Mouse (Mus musculus) macrophage (primary cell): ENCODE results near the gene Coro2b. TPM values are rescaled to one million over a fixed set of nuclear protein-coding genes. Genes with fewer than 3 reads are reported as not detected.

Experiments used
- H3K27ac ChIP-seq: fragments of 350-480 bp; formaldehyde crosslinking; 2 replicates; pipeline ENCODE4 v1.9.0; 2021
- H3K36me3 ChIP-seq: fragments of 350-480 bp; formaldehyde crosslinking; 2 replicates; pipeline ENCODE4 v1.9.0; 2021; ENCODE audit errors: inconsistent target
- H3K4me3 ChIP-seq: fragments of 350-480 bp; formaldehyde crosslinking; 2 replicates; pipeline ENCODE4 v1.9.0; 2021; ENCODE audit errors: inconsistent target
- H3K79me2 ChIP-seq: fragments of 350-480 bp; formaldehyde crosslinking; 2 replicates; pipeline ENCODE4 v1.9.0; 2021; ENCODE audit errors: inconsistent target
- WGBS: methylation state at CpG from one replicate; pipeline ENCODE4 v1.1.7; 2026; ENCODE audit warnings: inconsistent platforms; ENCODE audit not compliant: missing documents; 5-methylcytosine and 5-hydroxymethylcytosine counted together
- polyA plus RNA-seq: library from polyadenylated mRNA; stranded (reverse); fragments of 250-400 nt; gene quantifications from 3 replicates; pipeline ENCODE4 v1.2.4, GENCODE M21; 2018; ENCODE audit warnings: inconsistent platforms
- total RNA-seq, 78 experiments: library from RNA; depleted of rRNA; stranded (reverse); fragments of 250-400 nt; gene quantifications; 1 replicate in 9 of 78; 2 replicates in 24 of 78; 3 replicates in 43 of 78; 4 replicates in 2 of 78; pipeline ENCODE4 v1.2.4; 2018; ENCODE audit warnings: inconsistent platforms in 56 of 78

Coro2b gene
- total RNA-seq (2018; cell fraction: chromatin; rRNA removed): 10 to 100 TPM in 11 of 26 experiments, 1 to 10 TPM in 14, under 1 TPM in 1; 0.25 to 30.0 (median 9.2) TPM
- total RNA-seq (2018; cell fraction: cytosol; rRNA removed): 1 to 10 TPM; 1.0 to 7.6 (median 3.5) TPM
- 10 to 100 TPM in 5 of 26 experiments, 1 to 10 TPM in 18, under 1 TPM in 2, not detected in 1; 0.48 to 24.8 (median 4.3) TPM for total RNA-seq (2018; cell fraction: nucleus; rRNA removed)
- polyA plus RNA-seq: 2.4 to 5.9 TPM (median 3.3 TPM) in 3 replicates

- Histone ChIP-seq H3K79me2 (no peaks in the 10 kb centered on the region), H3K27ac (no peak within 1 kb of the TSS), H3K4me3 (no peak within 1 kb of the TSS), H3K36me3 (no peaks in the 10 kb centered on the region)
- 7% methylated on average over 45 of the region's 74 CpGs for WGBS
Measured at GRCm38 (mm10) chr9:62536655-62537631, at the start of gene Coro2b. Gene Coro2b (minus strand): TSS chr9:62537044.

DNA sequence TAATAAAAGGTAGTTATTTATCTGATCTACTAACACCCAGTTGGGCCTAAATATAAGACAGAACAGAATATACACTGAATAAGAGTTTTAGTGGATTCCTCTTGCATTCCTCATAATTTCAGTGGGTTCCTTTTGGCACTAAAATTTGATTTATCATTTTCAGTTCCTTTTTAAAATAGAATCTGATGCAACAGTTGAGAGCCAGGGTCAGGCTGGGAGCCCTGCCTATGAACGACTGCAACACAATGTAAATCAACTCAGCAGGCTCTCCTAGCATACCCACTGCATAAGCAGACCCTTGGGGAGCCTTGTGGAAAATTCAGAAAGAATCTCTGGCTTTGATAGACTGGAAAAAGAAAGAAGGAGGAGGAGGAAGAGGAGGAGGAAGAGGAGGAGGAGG, 40.7 kb upstream of the Coro2b start:
- no peaks in the 10 kb centered on the region for H3K36me3 ChIP-seq
- H3K4me3 ChIP-seq: no peak overlapping the region
- no peak overlapping the region for H3K27ac ChIP-seq
- WGBS: 0% methylated on average over 1 of the region's 1 CpGs
- no peaks in the 10 kb centered on the region for H3K79me2 ChIP-seq

- 95% methylated on average over 6 of the region's 6 CpGs for WGBS
- Histone ChIP-seq H3K4me3 (no peak overlapping the region), H3K27ac (no peak overlapping the region), H3K36me3 (no peaks in the 10 kb centered on the region), H3K79me2 (no peaks in the 10 kb centered on the region)
Measured at GRCm38 (mm10) chr9:62569121-62569520, 32.3 kb upstream of the Coro2b start.

DNA sequence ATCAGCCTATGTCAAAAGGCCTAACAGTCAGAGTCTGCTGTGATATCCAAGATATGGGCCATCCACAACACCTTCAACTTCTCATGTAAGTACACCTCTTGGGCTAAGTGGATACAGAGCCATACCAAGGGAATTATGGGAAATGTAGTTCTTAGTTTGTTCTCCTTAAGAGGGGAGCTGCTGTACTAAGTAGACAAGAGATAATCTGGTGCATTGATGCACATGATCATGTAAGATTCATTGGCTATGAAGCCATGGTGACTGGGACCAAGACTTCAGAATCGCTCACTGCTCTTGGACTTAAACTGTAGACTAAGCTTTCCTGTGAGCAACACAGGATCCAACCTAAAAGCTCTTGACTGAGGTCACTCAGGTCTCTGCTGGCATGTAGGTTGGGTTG, 31.0 kb upstream of the Coro2b start:
- Histone ChIP-seq H3K79me2 (no peaks in the 10 kb centered on the region), H3K27ac (no peak overlapping the region), H3K4me3 (no peak overlapping the region), H3K36me3 (no peaks in the 10 kb centered on the region)
- WGBS: 100% methylated on average over 1 of the region's 1 CpGs

GRCm38 (mm10) chr9:62562236-62562635, 25.4 kb upstream of the Coro2b start:
- Histone ChIP-seq H3K4me3 (no peak overlapping the region), H3K79me2 (no peaks in the 10 kb centered on the region), H3K36me3 (no peaks in the 10 kb centered on the region), H3K27ac (no peak overlapping the region)
- 94% methylated on average over 6 of the region's 6 CpGs for WGBS

GRCm38 (mm10) chr9:62560432-62560831, 23.6 kb upstream of the Coro2b start:
- Histone ChIP-seq H3K36me3 (no peaks in the 10 kb centered on the region), H3K79me2 (no peaks in the 10 kb centered on the region), H3K27ac (no peak overlapping the region), H3K4me3 (no peak overlapping the region)
- WGBS: 93% methylated on average over 4 of the region's 4 CpGs

GRCm38 (mm10) chr9:62560006-62560405, 23.2 kb upstream of the Coro2b start:
- H3K4me3 ChIP-seq: no peak overlapping the region
- no peaks in the 10 kb centered on the region for H3K79me2 ChIP-seq
- H3K27ac ChIP-seq: no peak overlapping the region
- H3K36me3 ChIP-seq: no peaks in the 10 kb centered on the region
- WGBS: 58% methylated on average over 5 of the region's 5 CpGs

DNA sequence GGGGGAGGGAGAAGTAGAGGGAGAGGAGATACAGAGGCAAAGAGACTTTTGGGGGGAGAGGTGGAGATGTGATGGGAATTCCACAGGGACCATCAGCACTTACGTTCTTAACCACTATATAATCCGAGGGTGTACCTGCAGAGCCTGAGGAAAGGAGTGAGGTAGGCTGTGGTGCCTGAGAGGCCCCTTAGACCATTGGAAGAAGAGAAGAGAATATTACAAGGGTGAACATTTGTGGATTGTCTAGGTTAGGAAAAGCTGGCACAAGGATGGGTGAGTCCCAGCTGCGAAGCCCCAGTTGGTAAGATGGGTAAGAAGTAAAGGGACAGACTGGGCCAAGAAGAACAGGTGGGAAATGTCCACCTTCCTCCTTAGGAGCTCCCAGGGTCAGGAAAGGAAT, 22.6 kb upstream of the Coro2b start:
- H3K36me3 ChIP-seq: no peaks in the 10 kb centered on the region
- H3K4me3 ChIP-seq: no peak overlapping the region
- no peak overlapping the region for H3K27ac ChIP-seq
- H3K79me2 ChIP-seq: no peaks in the 10 kb centered on the region
- 88% methylated on average over 3 of the region's 3 CpGs for whole genome bisulfite sequencing

- H3K79me2 ChIP-seq: no peaks in the 10 kb centered on the region
- H3K4me3 ChIP-seq: no peak overlapping the region
- 87% methylated on average over 8 of the region's 8 CpGs for WGBS
- H3K36me3 ChIP-seq: no peaks in the 10 kb centered on the region
- no peak overlapping the region for H3K27ac ChIP-seq
Measured at GRCm38 (mm10) chr9:62558058-62558457, 21.2 kb upstream of the Coro2b start.

- H3K79me2 ChIP-seq: no peaks in the 10 kb centered on the region
- H3K27ac ChIP-seq: no peak overlapping the region
- WGBS: 98% methylated on average over 6 of the region's 6 CpGs
- no peaks in the 10 kb centered on the region for H3K36me3 ChIP-seq
- H3K4me3 ChIP-seq: no peak overlapping the region
Measured at GRCm38 (mm10) chr9:62556748-62557147, 19.9 kb upstream of the Coro2b start.

DNA sequence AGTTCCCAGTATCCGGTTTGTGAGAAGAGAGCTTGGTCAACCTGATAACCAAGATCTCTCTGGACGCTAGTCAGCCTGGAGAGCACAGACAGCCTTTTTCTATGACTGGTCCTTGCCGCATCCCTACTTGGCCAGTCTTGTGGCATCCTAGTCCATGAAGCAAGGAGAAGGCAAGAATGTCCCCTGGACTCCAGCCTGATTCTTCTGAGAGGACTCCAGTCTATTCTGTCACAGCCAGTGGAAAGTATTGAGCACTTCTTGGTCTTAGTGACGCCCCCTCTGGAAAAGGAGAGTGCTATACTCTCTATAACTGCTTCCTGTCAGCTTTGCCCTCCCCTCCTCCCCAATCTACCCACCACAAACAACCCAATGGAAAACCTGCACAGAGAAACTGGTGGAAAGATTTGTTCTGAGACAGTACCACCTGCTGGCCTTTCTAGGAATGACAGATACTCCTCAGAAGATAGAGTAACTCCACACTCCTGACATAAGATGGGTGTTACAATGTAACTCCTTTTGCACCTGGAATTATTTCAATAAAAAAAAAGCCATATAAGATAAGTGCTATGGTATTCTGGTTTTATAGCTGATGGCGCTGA, 18.5 kb upstream of the Coro2b start:
- WGBS: 71% methylated on average over 5 of the region's 5 CpGs
- H3K79me2 ChIP-seq: no peaks in the 10 kb centered on the region
- no peak overlapping the region for H3K4me3 ChIP-seq
- no peak overlapping the region for H3K27ac ChIP-seq
- H3K36me3 ChIP-seq: no peaks in the 10 kb centered on the region

- WGBS: 60% methylated on average over 3 of the region's 3 CpGs
- Histone ChIP-seq H3K4me3 (no peak overlapping the region), H3K79me2 (no peaks in the 10 kb centered on the region), H3K27ac (no peak overlapping the region), H3K36me3 (no peaks in the 10 kb centered on the region)
Measured at GRCm38 (mm10) chr9:62554606-62555005, 17.8 kb upstream of the Coro2b start.

GRCm38 (mm10) chr9:62553366-62553940, 16.6 kb upstream of the Coro2b start:
- Histone ChIP-seq H3K36me3 (no peaks in the 10 kb centered on the region), H3K27ac (no peak overlapping the region), H3K79me2 (no peaks in the 10 kb centered on the region), H3K4me3 (no peak overlapping the region)
- 38% methylated on average over 7 of the region's 7 CpGs for WGBS

GRCm38 (mm10) chr9:62551531-62551930, 14.7 kb upstream of the Coro2b start:
- H3K79me2 ChIP-seq: no peaks in the 10 kb centered on the region
- no peak overlapping the region for H3K4me3 ChIP-seq
- H3K36me3 ChIP-seq: no peaks in the 10 kb centered on the region
- WGBS: 79% methylated on average over 3 of the region's 3 CpGs
- no peak overlapping the region for H3K27ac ChIP-seq
